Mouse (Mus musculus) forebrain, embryonic 14.5 days (tissue): ENCODE data around the gene Plxnd1. TPM values are rescaled to one million over a fixed set of nuclear protein-coding genes. Genes with fewer than 3 reads are reported as not detected.

Source experiments
- ATAC-seq: fragments of 200-750 bp; cut with Nextera tagmentation; 2 replicates; pipeline ENCODE4 v1.8.0; 2017; ENCODE audit warnings: mild to moderate bottlenecking, moderate library complexity
- DNase-seq: peaks from one replicate; pipeline ENCODE4 v3.0.0-alpha.2; 2015; ENCODE audit warnings: low spot score
- H3K27ac ChIP-seq: fragments of 300-500 bp; sonication (generic); 2 replicates; pipeline ENCODE4 v1.5.1; 2014; ENCODE audit warnings: low read depth, mild to moderate bottlenecking, control low read depth, low read length, moderate library complexity
- H3K27me3 ChIP-seq: fragments of 300-500 bp; sonication (generic); replicated peaks from 2 replicates; pipeline ENCODE4 v1.6.1; 2014; ENCODE audit warnings: low read length, control low read depth, mixed read lengths; ENCODE audit not compliant: control insufficient read depth, insufficient read depth
- H3K36me3 ChIP-seq: fragments of 300-500 bp; sonication (generic); 2 replicates; pipeline ENCODE4 v1.6.1; 2014; ENCODE audit warnings: low read length, control low read depth; ENCODE audit not compliant: control insufficient read depth, insufficient read depth
- H3K4me1 ChIP-seq: fragments of 300-500 bp; sonication (generic); 2 replicates; pipeline ENCODE4 v1.6.1; 2014; ENCODE audit warnings: antibody characterized with exemption, low read length, control low read depth; ENCODE audit not compliant: control insufficient read depth, insufficient read depth
- H3K4me2 ChIP-seq: fragments of 300-500 bp; sonication (generic); 2 replicates; pipeline ENCODE4 v1.6.1; 2014; ENCODE audit warnings: mild to moderate bottlenecking, control low read depth, low read length
- H3K4me3 ChIP-seq: fragments of 300-500 bp; sonication (generic); 2 replicates; pipeline ENCODE4 v1.5.1; 2014; ENCODE audit warnings: low read depth, low read length, control low read depth
- H3K9ac ChIP-seq: fragments of 300-500 bp; sonication (generic); 2 replicates; pipeline ENCODE4 v1.6.1; 2014; ENCODE audit warnings: mild to moderate bottlenecking, low read length, control low read depth, moderate library complexity
- H3K9me3 ChIP-seq: fragments of 300-500 bp; sonication (generic); replicated peaks from 2 replicates; pipeline ENCODE4 v1.6.1; 2016; ENCODE audit warnings: low read length, control low read depth, mixed read lengths; ENCODE audit not compliant: control insufficient read depth
- WGBS: fragments of 180-500 bp; shearing (Covaris S2); extraction: QIAGEN DNeasy Blood & Tissue Kit; methylation state at CpG from one replicate; pipeline ENCODE4 v1.1.7; 2014; 5-methylcytosine and 5-hydroxymethylcytosine counted together
- polyA plus RNA-seq: library from polyadenylated mRNA; unstranded; fragments of >200 nt; fragmentation: Nextera tagmentation; extraction: Ambion mirVana; gene quantifications from 2 replicates; pipeline ENCODE4 v1.2.1, GENCODE M21; 2014

The Plxnd1 gene
- polyA plus RNA-seq, 1 experiment from 2014 or later: 19.6 TPM

- Histone ChIP-seq H3K27me3 (peaks cover 28% of the 10 kb centered on the region), H3K4me2 (peak overlapping the region; percentile 18)
Observed at GRCm38 (mm10) chr6:115989607-115990006, 5.2 kb downstream of the Plxnd1 start.

GRCm38 (mm10) chr6:115989032-115989431 lies 5.8 kb downstream of the Plxnd1 start:
- Histone ChIP-seq H3K4me1 (peaks cover 8% of the 10 kb centered on the region; the same call in 1 of the 2 replicates), H3K27ac (no peak overlapping the region), H3K9ac (no peak overlapping the region), H3K4me3 (no peak overlapping the region), H3K9me3 (no peaks in the 10 kb centered on the region), H3K27me3 (peaks cover 22% of the 10 kb centered on the region), H3K4me2 (peak overlapping the region; percentile 18; the same call in 1 of the 2 replicates), H3K36me3 (no peaks in the 10 kb centered on the region)
- ATAC-seq (no peak), DNase-seq (no peak)
- WGBS: 84% methylated on average over 5 of the region's 5 CpGs

More at GRCm38 (mm10) chr6:115989607-115990006, 5.2 kb downstream of the Plxnd1 start:
- H3K4me3 ChIP-seq: no peak overlapping the region
- H3K9ac ChIP-seq: peak overlapping the region; percentile 25; the same call in 1 of the 2 replicates
- WGBS: 68% methylated on average over 4 of the region's 4 CpGs
- no peak overlapping the region for H3K27ac ChIP-seq
- ATAC-seq: no peak
- peaks cover 8% of the 10 kb centered on the region; the same call in 1 of the 2 replicates for H3K4me1 ChIP-seq
- no peak for DNase-seq
- no peaks in the 10 kb centered on the region for H3K9me3 ChIP-seq
- no peaks in the 10 kb centered on the region for H3K36me3 ChIP-seq

- Histone ChIP-seq H3K27ac (no peak overlapping the region), H3K4me1 (peaks cover 5% of the 10 kb centered on the region; the same call in 1 of the 2 replicates), H3K4me2 (no peak overlapping the region)
Observed at GRCm38 (mm10) chr6:115987096-115987747, 7.6 kb downstream of the Plxnd1 start.

GRCm38 (mm10) chr6:115986472-115987095 lies 8.2 kb downstream of the Plxnd1 start:
- H3K4me1 ChIP-seq: peaks cover 2% of the 10 kb centered on the region; the same call in 1 of the 2 replicates
- ATAC-seq (no peak), DNase-seq (no peak)
- H3K36me3 ChIP-seq: no peaks in the 10 kb centered on the region
- WGBS: 47% methylated on average over 12 of the region's 12 CpGs
- 0 out of 2 replicates have a peak overlapping the region, but pooled peaks have one; percentile 25 for H3K9ac ChIP-seq
- H3K4me2 ChIP-seq: no peak overlapping the region
- H3K4me3 ChIP-seq: no peak overlapping the region
- H3K9me3 ChIP-seq: no peaks in the 10 kb centered on the region
- no peak overlapping the region for H3K27ac ChIP-seq
- H3K27me3 ChIP-seq: no peaks in the 10 kb centered on the region

More at GRCm38 (mm10) chr6:115987096-115987747, 7.6 kb downstream of the Plxnd1 start:
- ATAC-seq (no peak), DNase-seq (no peak)
- H3K9ac ChIP-seq: no peak overlapping the region
- WGBS: 52% methylated on average over 9 of the region's 9 CpGs
- no peaks in the 10 kb centered on the region for H3K36me3 ChIP-seq
- peaks cover 5% of the 10 kb centered on the region for H3K27me3 ChIP-seq
- no peak overlapping the region for H3K4me3 ChIP-seq
- H3K9me3 ChIP-seq: no peaks in the 10 kb centered on the region

GRCm38 (mm10) chr6:115985622-115986021 lies 9.2 kb downstream of the Plxnd1 start:
- ATAC-seq: no peak
- H3K9ac ChIP-seq: peak overlapping the region; percentile 25; the same call in 1 of the 2 replicates
- H3K27ac ChIP-seq: no peak overlapping the region
- no peaks in the 10 kb centered on the region for H3K36me3 ChIP-seq
- H3K4me3 ChIP-seq: no peak overlapping the region
- no peaks in the 10 kb centered on the region for H3K27me3 ChIP-seq
- H3K9me3 ChIP-seq: no peaks in the 10 kb centered on the region
- DNase-seq: no peak
- H3K4me2 ChIP-seq: no peak overlapping the region
- WGBS: 77% methylated on average over 9 of the region's 9 CpGs
- H3K4me1 ChIP-seq: peaks cover 2% of the 10 kb centered on the region; the same call in 1 of the 2 replicates

GRCm38 (mm10) chr6:115984580-115984979 lies 10.2 kb downstream of the Plxnd1 start:
- no peak overlapping the region for H3K4me3 ChIP-seq

GRCm38 (mm10) chr6:115983306-115984038 lies 11.3 kb downstream of the Plxnd1 start:
- H3K4me3 ChIP-seq: no peak overlapping the region
- DNase-seq: no peak
- H3K27ac ChIP-seq: no peak overlapping the region
- no peak for ATAC-seq
- H3K4me1 ChIP-seq: peaks cover 2% of the 10 kb centered on the region; the same call in 1 of the 2 replicates
- no peaks in the 10 kb centered on the region for H3K27me3 ChIP-seq
- WGBS: 68% methylated on average over 12 of the region's 12 CpGs
- no peak overlapping the region for H3K9ac ChIP-seq
- no peaks in the 10 kb centered on the region for H3K36me3 ChIP-seq
- H3K4me2 ChIP-seq: no peak overlapping the region
- no peaks in the 10 kb centered on the region for H3K9me3 ChIP-seq

More at GRCm38 (mm10) chr6:115984580-115984979, 10.2 kb downstream of the Plxnd1 start:
- Histone ChIP-seq H3K4me1 (peaks cover 2% of the 10 kb centered on the region; the same call in 1 of the 2 replicates), H3K27me3 (no peaks in the 10 kb centered on the region), H3K4me2 (no peak overlapping the region), H3K36me3 (no peaks in the 10 kb centered on the region), H3K9ac (no peak overlapping the region), H3K9me3 (no peaks in the 10 kb centered on the region), H3K27ac (no peak overlapping the region)
- DNase-seq (no peak), ATAC-seq (no peak)
- 56% methylated on average over 7 of the region's 7 CpGs for WGBS

- Histone ChIP-seq H3K27ac (no peak overlapping the region), H3K4me2 (no peak overlapping the region), H3K4me1 (peaks cover 2% of the 10 kb centered on the region; the same call in 1 of the 2 replicates), H3K27me3 (no peaks in the 10 kb centered on the region), H3K9me3 (no peaks in the 10 kb centered on the region), H3K9ac (no peak overlapping the region), H3K4me3 (no peak overlapping the region), H3K36me3 (no peaks in the 10 kb centered on the region)
- ATAC-seq (no peak), DNase-seq (no peak)
- WGBS: 63% methylated on average over 7 of the region's 7 CpGs
Observed at GRCm38 (mm10) chr6:115982889-115983288, 11.9 kb downstream of the Plxnd1 start.
